Mouse (Mus musculus) yolk sac, embryonic 10.5 days (tissue): ENCODE data around the gene Gm21988.
A peak's percentile ranks its signal among the peaks of the same experiment; 100 is the strongest.

Experiments used
- DNase-seq: peaks from one replicate; pipeline ENCODE4 v3.0.0-alpha.2; 2017; ENCODE audit warnings: low spot score

Gene Gm21988

DNA sequence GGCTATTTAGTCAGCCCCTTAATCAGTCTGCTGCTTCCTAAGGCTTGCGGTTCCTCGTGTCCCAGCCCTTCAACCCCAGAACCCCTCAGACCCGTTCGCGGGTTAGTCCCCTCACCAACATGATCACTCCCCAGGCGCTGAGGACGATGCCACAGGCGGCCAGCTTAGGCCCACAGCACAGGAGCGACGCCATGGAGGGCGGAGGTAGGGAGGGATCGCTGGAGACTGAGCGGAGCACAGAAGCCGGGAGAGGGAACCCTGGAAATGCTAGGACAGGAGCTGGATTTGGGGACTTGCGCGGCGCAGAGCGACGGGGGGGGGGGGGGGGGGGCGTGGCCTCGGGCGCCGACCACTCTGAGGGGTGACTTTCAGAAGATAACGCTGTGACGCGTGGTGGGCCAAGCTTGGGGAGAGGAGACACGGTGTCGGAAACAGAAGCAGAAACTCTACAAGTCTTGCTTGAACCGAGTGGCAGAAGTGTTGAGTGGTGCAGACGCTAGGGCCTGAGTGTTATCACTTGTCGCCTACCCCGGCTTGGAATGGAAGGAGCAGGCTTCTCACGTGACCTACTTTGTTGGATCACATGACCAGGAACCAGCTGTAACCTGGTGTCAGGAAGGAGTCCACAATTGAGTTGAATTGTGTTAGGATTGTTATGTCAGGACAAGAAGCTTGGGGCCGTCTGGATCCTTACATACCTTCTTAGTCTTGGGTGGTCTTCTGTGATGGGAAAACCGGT is at the start of gene Gm21988, which contains the start of gene Rnasek:
Gene Gm21988 (minus strand): TSS at position 290 of the 739 bp plus-strand sequence.
Gene Rnasek (minus strand): TSS at position 302 of the 739 bp plus-strand sequence.
- peak; percentile 89 for DNase-seq

DNA sequence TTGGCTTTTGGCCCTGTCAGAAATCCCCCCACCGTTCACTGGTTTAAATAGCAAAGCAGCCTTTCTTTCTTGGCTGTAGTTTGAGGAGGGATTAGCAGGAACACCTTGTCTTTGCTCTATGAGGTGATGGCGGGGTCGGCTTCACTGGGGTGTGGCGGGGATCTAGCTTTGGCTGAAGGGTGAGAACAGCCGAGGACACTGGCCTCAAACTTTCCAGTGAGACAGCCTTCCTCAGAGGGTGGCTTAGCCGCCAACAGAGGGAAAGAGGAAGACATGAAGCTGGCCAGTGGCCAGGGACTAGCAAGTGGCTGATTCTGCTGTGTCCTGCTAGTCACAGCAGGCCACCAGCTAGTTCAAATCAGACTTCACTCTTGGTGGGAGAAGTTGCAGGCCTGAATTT is 49.6 kb upstream of the Gm21988 start:
- no peak for DNase-seq

DNA sequence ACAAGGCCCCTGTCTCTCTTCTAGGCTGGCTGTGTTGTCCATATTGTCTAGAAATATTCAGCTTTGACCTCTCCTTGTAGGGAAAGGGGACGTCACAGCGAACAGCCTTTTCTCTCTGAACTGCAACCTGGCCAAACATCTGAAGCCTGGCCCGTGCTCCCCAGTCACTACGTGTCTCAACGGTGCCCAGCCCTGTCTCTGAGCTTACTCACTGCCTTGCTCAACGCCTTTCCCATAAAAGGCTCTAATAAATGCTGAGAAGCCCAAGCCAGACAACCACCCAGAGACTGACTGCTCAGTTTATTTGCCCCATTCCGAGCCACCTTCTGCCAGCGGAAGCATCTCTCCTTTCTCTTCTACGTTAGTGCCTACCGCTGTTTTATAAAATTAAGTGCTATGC is 48.5 kb upstream of the Gm21988 start:
- DNase-seq = no peak

DNA sequence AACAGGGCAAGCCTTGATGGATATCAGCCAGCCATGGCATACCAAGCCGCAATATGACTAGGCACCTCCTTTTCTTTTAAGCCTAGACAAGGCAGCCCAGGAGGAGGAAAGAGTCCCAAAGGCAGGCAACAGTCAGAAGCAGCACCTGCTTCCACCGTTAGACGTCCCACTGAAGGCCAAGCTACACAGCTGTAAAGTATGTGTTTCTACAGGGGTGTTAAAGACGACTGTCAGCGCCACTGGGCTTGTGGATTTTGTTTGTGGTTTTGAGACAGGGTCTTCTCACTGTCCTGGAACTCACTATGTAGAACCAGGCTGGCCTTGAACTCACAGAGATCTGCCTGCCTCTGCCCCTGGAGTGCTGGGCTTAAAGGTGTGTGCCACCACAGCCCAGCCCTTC is 46.1 kb upstream of the Gm21988 start:
- no peak for DNase-seq

DNA sequence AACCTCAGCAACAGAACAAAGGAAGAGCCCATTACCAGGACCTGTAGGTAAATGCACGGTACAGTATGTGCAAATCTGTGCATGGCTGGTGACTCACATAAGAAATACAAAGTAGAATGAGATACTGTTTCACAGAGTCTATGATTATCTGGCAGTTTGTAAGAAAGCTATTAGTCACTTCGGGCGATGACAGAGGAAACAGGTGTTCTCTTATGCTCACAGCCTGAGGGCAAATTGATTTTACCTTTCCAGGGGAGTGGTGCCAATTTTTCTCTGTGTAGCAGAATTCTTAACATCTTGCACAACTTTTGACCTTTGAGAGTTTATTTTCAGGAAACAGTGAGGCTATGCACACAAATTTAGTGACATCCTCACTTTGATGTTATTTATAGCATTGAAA is 45.1 kb upstream of the Gm21988 start:
- no peak for DNase-seq

DNA sequence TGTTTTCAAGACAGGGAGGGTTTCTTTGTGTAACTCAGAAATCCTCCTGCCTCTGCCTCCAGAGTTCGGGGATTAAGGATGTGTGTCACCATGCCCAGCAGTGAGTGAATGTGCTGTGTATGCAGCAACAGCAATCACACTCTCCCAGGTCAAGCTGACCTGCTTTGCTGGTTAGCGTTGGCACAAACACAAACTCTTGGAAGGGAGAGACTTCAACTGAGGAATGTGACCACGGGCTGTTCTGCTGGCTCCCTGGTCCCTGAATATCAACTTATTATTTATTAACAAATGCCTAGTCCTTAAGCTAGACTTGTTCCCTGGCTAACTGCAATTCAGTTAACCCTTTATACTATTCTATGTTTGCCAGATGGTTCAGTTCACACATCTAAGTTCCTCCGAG is 44.0 kb upstream of the Gm21988 start:
- DNase-seq = no peak

DNA sequence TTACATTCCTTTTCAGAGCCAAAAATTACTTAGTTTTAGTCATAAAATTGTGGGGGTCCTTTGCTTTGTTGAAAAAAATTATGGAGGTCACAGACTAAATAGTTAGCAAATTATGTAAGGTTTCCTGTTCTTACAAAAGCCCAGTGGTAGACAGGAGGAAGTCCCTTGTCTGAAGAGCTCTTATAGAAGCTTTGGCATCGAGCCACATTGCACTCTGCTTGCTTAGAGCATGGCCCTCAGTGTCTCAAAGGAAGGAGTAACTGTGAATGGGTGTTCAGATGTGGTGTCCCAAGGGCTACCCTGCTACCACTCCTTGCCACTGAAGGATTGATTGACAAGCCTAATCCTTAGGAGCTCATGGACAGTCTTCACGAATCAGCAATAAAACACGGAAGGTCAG is 40.8 kb upstream of the Gm21988 start:
- no peak for DNase-seq

DNA sequence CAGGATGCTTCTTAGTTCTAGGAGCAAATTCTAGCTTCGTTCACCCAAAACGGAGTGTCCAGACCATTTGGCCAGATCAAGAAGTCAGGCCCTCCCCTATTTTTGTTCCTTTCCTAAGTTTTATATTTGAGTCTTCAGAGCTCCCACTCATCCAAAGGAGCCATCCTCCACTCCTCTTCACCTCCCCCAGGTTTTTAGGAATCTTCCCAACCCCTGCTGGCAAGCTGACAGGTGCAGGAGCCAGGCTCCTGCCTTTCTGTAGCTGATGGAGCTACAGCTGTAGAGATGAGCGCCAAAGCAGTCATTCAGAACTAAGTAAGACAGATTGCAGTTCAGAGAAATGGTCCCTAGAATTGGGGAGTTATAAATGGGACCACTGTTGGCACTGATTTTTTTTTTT is 39.3 kb upstream of the Gm21988 start:
- no peak for DNase-seq

DNA sequence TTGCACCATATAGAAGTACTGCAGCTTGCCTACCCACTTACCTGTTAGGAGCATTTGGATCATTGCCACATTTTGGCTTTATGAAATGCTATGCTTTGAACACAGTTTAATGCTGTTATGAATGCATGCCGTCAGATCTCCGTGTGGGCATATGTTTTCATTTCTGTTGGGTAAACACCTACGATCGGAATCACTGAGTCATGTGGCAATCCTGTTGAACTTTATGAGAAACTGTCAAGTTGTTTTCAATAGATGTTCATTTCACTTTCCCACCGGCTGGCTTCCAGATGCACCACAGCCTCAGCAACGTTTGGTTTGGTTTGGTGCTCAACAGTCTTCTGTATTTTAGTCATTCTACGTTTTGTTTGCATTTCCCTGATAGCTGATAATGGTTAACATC is 32.0 kb upstream of the Gm21988 start:
- no peak for DNase-seq

DNA sequence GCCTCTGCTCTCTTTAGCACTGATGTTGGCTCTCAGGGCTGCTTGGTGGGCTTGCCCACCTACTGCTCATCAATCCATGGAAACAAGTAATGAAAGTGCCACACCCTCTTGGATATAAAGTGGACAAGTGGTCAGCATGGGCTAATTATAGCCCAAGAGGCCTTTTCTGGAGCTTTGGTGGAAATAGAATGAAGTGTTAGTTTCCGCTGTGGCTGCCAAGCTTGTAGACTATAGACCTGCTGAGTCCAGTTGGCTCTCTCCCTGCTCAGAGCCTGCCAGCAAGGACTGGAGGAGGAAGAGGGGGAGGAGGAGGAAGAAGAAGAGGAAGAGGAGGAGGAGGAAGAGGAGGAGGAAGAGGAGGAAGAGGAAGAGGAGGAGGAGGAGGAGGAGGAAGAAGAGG is 26.8 kb upstream of the Gm21988 start:
- DNase-seq = no peak

DNA sequence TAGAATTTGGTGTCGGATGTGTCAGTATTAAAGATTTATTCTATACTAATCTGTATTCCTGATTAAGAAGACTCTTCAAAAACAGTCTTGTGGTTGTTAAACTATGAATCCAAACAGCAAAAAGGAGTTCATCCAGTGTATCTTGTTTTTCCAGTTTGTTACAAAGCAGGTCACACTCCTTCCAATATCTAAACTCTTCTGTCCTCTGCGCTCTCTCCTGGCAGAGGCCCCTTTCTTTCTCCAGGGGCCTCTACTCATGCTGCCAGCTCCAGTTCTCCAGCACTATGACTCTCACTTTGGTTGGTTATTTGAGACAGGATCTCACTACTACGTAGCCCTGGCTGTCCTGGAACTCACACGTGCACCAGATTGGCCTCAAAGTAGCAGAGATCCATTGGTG is 26.2 kb upstream of the Gm21988 start:
- no peak for DNase-seq

DNA sequence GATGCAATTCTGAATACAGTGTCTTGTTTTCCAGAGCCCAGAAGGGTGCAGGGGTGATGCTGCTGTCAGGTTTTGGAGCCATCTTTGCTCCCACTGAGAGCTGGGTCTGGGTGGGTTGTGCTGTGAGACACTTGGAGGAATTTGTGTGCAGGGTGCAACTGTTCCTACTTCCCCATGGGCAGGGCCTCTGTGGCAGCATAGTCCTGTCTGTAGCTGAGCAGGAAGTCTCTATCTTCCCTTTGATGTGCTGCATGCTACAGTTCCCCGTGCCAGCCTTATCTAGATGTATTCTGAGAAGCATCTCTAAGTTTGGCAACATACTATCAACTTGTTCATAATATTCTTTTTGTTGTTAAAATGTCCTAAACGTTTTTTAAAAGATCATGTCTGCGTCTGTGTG is 25.6 kb upstream of the Gm21988 start:
- DNase-seq = no peak

DNA sequence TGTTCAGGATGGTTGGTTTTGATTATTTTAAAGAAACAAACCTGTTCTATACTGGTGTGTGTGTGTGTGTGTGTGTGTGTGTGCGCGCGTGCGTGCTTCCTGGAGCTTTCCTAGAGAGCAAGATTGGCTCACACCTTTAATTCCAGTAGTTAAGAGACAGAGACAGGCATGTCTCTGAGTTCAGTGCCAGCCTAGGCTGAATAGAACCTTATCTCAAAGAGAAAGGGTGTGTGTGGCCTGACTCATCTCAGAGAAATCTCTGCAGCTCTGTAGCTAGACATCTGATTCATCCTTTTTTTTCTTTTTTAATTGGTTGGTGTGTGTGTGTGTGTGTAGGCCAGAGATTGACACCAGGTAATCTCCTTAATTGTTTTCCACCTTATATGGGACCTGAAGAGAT is 19.4 kb upstream of the Gm21988 start:
- no peak for DNase-seq

DNA sequence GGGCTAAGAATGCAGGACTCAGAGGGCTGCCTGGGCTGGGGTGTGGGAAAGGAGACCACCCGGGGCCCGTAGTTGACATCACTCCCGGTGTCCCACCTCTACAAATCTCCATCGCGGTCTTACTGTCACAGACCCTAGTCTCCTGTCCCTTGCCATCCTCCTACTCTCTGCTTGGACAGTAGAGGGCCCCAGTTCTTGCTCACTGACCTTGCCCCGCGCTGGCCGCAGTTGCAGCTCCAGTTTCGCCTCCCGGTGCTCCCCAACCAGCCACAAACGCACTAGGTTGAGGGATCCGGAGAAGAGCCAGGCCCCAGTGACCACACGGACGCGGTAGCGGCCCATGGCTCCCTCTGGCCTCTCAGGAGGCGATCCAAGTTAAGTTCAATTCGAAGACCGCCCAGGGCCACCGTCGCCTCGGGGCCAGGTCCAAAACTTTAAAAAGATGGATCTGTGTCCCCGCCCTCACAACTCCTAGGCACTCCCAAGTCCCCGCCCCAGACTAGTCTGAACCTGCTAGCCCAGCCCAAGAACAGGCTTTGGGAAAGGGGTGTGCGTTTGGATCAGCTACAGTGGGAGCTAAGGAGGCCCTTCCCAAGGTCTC is 15.4 kb upstream of the Gm21988 start, which contains the start of gene Alox12:
Gene Alox12 (minus strand): TSS at position 423 of the 601 bp plus-strand sequence.
- DNase-seq = peak; percentile 30

DNA sequence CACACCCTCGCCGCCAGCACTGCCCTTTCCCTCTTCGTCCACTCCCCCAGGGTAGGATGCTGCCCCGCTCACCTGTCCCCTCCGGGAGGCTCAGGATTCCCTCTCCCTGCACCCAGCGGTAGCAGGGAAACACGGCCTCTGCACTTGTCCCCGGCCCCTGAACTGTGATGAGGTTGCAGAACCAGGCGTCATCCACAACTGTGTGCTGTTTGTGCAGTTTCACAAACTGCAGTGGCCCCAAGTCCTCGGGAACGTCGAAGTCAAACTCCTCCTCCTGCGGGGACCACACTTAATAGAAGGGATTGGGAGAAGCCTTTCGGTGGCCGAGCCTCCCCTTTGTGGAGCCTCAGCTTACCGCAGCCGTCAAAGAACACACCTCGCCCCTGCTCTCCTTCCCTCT is 14.7 kb upstream of the Gm21988 start:
- DNase-seq = no peak

DNA sequence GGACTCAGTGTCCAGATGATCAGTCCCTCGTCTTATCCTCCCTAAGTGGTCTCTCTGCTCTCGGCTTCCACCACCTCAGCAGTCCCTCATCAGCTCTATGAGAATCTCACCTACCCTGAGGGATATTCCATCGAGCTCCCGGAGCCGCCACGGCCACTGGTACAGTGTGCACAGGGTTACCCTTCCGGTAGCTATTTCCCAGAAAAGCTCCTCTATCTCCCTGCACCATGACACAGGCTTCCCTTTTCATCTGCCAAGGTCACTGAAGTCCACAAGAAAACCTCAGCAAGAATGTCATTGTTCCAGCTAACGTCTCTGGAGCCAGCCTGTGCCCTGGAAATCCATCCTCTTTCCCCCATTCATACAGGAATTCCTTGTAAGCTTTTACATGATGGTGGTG is 12.2 kb upstream of the Gm21988 start:
- no peak for DNase-seq

DNA sequence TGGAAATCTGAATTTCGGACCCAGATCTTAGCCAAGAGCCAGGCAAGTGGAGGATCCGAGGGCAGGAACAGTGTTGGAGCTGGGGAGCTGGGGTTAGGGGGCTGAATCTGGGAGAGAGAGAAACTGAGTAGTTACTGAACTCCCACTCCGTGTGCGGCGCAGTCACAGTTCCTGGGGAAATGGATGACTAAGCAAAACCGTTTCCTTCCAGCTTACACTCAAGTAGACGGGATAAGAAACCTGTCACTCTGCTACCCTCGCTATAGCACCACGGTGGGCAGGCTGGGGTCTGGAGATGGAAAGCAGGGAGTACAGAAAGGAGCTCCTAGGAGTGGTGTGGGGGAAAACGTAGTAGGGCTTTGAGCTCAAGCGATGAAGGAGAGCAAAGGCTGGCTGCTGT is 10.5 kb upstream of the Gm21988 start:
- DNase-seq = no peak

DNA sequence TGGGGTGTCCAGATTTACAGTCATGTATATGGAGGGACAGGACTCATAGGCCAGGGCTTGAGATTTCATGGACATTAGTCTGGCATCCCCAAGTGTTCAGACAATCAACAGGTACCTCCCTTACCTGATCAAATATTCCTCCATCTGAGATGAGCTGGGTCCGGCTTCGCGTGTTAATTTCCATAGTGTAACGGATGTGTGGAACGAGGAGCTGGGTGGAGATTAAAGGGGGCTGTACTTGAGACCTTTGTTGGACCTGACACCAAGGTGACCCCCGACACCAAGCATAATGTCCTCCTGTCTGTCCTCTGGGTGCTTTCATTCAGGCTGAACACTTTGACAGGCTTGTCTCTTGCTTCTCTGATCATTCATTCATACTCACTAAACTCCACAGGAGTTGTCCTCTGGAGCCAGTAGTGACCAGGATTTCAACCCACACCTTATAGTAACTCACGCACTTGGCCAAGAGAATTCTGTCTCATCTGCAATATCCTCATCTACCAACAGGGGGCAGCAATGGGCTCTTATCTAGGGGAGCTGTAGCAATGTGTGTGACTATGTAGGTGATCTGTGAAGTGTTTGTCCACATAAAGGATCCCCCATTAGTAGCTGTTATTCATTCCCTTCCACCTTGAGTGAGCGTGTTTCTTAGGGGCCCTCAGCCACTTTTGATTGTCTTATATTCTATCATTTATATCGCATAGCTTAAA is 7.7 kb upstream of the Gm21988 start:
- DNase-seq = no peak

DNA sequence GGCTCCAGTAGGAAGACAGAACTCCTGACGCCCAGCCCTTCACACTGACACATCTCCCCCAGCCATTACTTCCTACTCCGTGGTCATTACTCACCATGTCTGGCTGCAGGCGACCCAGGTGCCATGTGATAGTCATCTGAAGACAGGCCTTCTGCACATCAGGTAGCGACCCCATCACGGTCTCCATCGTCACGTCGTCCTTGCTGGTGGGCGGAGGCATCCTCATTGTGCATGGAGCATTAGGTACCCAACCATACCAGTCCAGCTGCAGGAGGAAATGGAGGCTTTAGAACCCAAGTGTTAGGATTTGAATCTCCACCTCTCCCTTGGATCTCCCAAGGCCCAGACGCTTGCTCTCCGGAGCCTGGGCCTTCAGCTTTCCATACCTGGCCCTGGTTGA is 3.0 kb upstream of the Gm21988 start:
- no peak for DNase-seq

DNA sequence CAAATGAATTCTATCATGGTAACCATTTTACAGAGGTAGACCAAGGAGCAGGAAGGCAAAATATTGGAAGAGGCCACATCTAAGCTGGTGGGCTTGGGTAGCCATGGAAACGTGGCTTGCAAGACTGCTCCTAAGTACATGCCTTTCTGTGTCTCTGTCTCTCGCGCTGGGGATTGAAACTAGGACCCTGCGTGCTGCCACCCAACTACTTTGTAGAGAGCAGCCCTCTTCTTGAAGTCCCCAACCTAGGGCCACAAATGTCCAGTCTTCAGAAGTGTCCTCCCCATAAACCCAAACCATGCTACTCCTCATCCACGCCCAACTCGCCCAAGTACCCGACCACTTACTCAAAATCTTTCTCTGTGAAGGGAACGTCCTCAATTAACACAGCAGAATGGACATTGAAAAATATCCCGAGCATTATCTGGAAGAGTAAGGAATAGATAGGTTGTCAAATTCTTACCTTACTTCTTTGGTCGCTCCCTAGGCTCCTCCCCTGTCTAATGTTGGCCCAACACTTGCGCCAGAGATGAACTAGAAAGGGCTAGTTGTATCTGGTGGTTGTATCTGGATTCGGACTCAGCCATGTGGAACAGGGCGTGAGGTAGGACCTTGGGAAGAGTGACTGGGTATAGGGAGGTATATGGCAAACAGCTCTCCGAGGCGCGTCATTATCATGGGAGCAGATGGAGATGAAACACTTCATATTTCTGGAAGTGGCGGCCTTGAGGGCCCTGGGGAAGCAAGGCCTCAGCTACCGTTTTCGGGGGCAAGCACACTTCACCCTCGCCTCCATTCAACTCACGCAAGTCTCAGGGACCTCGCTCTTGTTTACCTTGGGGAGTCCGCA is 814 bp downstream of the Gm21988 start:
- no peak for DNase-seq

DNA sequence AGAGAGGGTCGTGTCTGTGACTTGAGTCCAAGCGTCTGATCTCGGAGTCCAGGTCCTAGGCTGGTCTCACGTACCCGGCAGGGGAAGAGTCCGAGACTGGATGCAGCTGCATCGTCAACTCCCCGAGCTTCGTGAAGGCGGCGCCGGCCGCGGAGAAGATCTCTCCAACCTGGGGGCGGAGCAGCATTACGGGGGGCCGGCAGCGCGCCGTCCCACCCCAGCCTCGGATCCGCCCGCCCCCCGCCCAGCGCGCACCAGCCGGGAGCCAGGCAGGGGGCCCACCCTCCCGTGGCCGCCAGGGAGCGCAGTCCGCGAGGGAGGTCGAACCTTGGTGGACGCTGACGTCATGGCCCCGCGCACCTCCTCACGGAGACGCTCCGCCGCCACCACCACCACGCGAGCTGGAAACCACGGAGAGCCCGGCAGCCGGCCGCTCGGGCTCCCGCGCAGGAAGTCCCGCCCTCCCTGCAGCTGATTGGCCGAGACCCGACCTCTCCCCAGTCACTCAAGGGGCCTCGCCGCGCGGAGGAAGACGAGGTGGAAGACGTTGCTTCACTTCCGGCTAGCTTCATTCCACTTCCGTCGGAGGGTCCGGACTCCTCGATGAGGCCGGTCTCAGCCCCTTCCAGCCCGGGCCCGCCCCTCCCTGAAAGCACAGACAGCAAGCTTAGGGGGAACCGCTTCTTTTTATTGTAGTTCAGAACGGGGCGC is 2.0 kb downstream of the Gm21988 start, which contains the start of gene 0610010K14Rik:
Gene 0610010K14Rik (minus strand): TSS at position 458 of the 711 bp plus-strand sequence.
- DNase-seq = peak; percentile 98

DNA sequence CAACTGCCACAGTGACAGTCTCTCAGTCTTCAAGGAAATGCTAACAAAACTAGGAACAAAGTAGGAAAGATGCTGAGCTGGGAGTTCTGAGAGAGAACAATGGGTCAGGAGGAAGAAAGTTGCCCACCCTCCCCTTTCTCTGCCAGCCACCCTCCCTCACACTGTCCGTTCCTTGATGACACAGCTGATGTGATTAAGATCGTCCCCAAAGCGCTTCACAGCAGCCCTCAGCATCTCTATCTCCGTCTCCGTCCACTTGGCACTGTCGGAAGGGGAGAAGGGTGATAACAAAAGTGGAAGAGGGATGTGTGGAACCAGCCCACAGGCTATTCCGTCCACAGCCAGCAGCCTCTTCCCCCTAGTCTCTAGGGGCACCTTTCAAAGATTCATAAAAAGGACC is 2.9 kb downstream of the Gm21988 start:
- no peak for DNase-seq
